13 mouse cellular contexts compared by ENCODE assay signal in genomic region chr9:61316442-61316841, GRCm38 (mm10). TPM values are rescaled to one million over a fixed set of nuclear protein-coding genes. Genes with fewer than 3 reads are reported as not detected.
DNase-seq lines count a peak whose midpoint lies in the region; ATAC-seq and TF ChIP-seq lines count a peak whose summit lies in the region.
"Had no signal": no experiment of that assay in that cellular context is flagged by ENCODE, and none has a peak within 500 bp of the region (broad histone marks: within the 10 kb centered on the region; RNA-seq: fewer than 3 reads in every experiment).

No protein-coding gene starts in this region.

- 13% methylated on average over 4 of the region's 4 CpGs for WGBS in hindbrain, embryonic 10.5 days
- WGBS in hindbrain, embryonic 13.5 days, result 10% methylated on average over 4 of the region's 4 CpGs
- 21% methylated on average over 4 of the region's 4 CpGs for WGBS in embryonic facial prominence, embryonic 12.5 days
- 16% methylated on average over 4 of the region's 4 CpGs for WGBS in limb, embryonic 10.5 days

- DNase-seq in hindbrain, embryonic 10.5 days (ENCODE audit: low spot score), result no peak
- DNase-seq in limb, embryonic 10.5 days (ENCODE audit: low spot score), result no peak
- DNase-seq in cerebellum, adult 11-12 months, result no peak
- DNase-seq in frontal cortex, postnatal 10 days (ENCODE audit: low spot score in 2 of 2), result no peak
- DNase-seq in yolk sac, embryonic 10.5 days (ENCODE audit: low spot score), result no peak
- DNase-seq: gastrocnemius, postnatal 14 days; lung, postnatal 36 days; right cerebral cortex, postnatal 25 days had no signal

- H3K27me3 ChIP-seq in hindbrain, embryonic 10.5 days (ENCODE audit: insufficient read depth, poor library complexity, severe bottlenecking), result peaks cover 81% of the 10 kb centered on the region
- peaks cover 22% of the 10 kb centered on the region for H3K27me3 ChIP-seq in hindbrain, embryonic 13.5 days
- H3K27me3 ChIP-seq in ES-Bruce4 (ENCODE audit: control insufficient read depth, insufficient read depth, low read length, poor library complexity, severe bottlenecking), result no peaks in the 10 kb centered on the region
- 0 out of 2 replicates have a peak, but pooled peaks cover under 1% of the 10 kb centered on the region for H3K27me3 ChIP-seq in embryonic facial prominence, embryonic 12.5 days
- H3K27me3 ChIP-seq in limb, embryonic 10.5 days (ENCODE audit: low read depth, poor library complexity, severe bottlenecking), result peaks cover 83% of the 10 kb centered on the region

- H3K36me3 ChIP-seq in hindbrain, embryonic 10.5 days, result no peaks in the 10 kb centered on the region
- no peaks in the 10 kb centered on the region for H3K36me3 ChIP-seq in hindbrain, embryonic 13.5 days
- no peaks in the 10 kb centered on the region for H3K36me3 ChIP-seq in ES-Bruce4 (ENCODE audit: control insufficient read depth, insufficient read depth, low read length, poor library complexity, severe bottlenecking)
- H3K36me3 ChIP-seq in embryonic facial prominence, embryonic 12.5 days, result no peaks in the 10 kb centered on the region
- H3K36me3 ChIP-seq in limb, embryonic 10.5 days, result no peaks in the 10 kb centered on the region
- H3K36me3 ChIP-seq: neural tube, embryonic 12.5 days had no signal

- no peaks in the 10 kb centered on the region for H3K9me3 ChIP-seq in hindbrain, embryonic 10.5 days
- no peaks in the 10 kb centered on the region for H3K9me3 ChIP-seq in hindbrain, embryonic 13.5 days
- H3K9me3 ChIP-seq in ES-Bruce4 (replicated peaks; ENCODE audit: control insufficient read depth, insufficient read depth, low read length, poor library complexity, severe bottlenecking), result no peaks in the 10 kb centered on the region
- no peaks in the 10 kb centered on the region for H3K9me3 ChIP-seq in embryonic facial prominence, embryonic 12.5 days
- H3K9me3 ChIP-seq in limb, embryonic 10.5 days (replicated peaks), result no peaks in the 10 kb centered on the region
- H3K9me3 ChIP-seq: neural tube, embryonic 12.5 days had no signal

- peaks cover 67% of the 10 kb centered on the region for H3K4me1 ChIP-seq in hindbrain, embryonic 10.5 days (replicated peaks)
- H3K4me1 ChIP-seq in hindbrain, embryonic 13.5 days (replicated peaks), result peaks cover 63% of the 10 kb centered on the region
- H3K4me1 ChIP-seq in ES-Bruce4 (ENCODE audit: control insufficient read depth, insufficient read depth, low read length), result peaks cover 13% of the 10 kb centered on the region
- peaks cover 30% of the 10 kb centered on the region for H3K4me1 ChIP-seq in embryonic facial prominence, embryonic 12.5 days
- H3K4me1 ChIP-seq in limb, embryonic 10.5 days, result peaks cover 72% of the 10 kb centered on the region

- TF ChIP-seq CTCF in ES-Bruce4 (IDR thresholded peaks at IDR 0.05; ENCODE audit: low read depth, low read length), result no peak

- TF ChIP-seq POLR2A in ES-Bruce4 (IDR thresholded peaks at IDR 0.05; ENCODE audit: insufficient read depth, low read length), result no peak

- 0 out of 2 replicates have a peak, but pooled peaks have one; percentile 44 for TF ChIP-seq EP300 in ES-Bruce4 (IDR thresholded peaks at IDR 0.05; ENCODE audit: insufficient read depth, low read depth, low read length)

- peak overlapping the region; percentile 64 for H3K27ac ChIP-seq in hindbrain, embryonic 10.5 days
- no peak overlapping the region; the same call in none of the 2 replicates for H3K27ac ChIP-seq in hindbrain, embryonic 13.5 days
- H3K27ac ChIP-seq in ES-Bruce4 (ENCODE audit: insufficient read depth, low read length), result no peak overlapping the region
- H3K27ac ChIP-seq in embryonic facial prominence, embryonic 12.5 days, result 0 out of 2 replicates have a peak overlapping the region, but pooled peaks have one; percentile 31
- peak overlapping the region; percentile 68 for H3K27ac ChIP-seq in limb, embryonic 10.5 days

- no peak overlapping the region for H3K4me3 ChIP-seq in hindbrain, embryonic 10.5 days
- no peak overlapping the region for H3K4me3 ChIP-seq in hindbrain, embryonic 13.5 days
- no peak overlapping the region for H3K4me3 ChIP-seq in ES-Bruce4 (ENCODE audit: low read depth, low read length)
- H3K4me3 ChIP-seq in embryonic facial prominence, embryonic 12.5 days, result no peak overlapping the region
- no peak overlapping the region for H3K4me3 ChIP-seq in limb, embryonic 10.5 days
- H3K4me3 ChIP-seq: erythroblast, embryonic 14.5 days; neural tube, embryonic 12.5 days had no signal

- no peak overlapping the region for H3K4me2 ChIP-seq in hindbrain, embryonic 13.5 days
- H3K4me2 ChIP-seq in embryonic facial prominence, embryonic 12.5 days (replicated peaks), result no peak overlapping the region

- no peak for ATAC-seq in hindbrain, embryonic 13.5 days (ENCODE audit: low FRiP score)
- ATAC-seq in embryonic facial prominence, embryonic 12.5 days (ENCODE audit: insufficient number of reproducible peaks, insufficient read depth, low FRiP score, low TSS enrichment), result no peak

- H3K9ac ChIP-seq in hindbrain, embryonic 13.5 days, result no peak overlapping the region; the same call in 1 of the 2 replicates
- no peak overlapping the region for H3K9ac ChIP-seq in ES-Bruce4 (ENCODE audit: low read depth, poor library complexity, severe bottlenecking)
- H3K9ac ChIP-seq in embryonic facial prominence, embryonic 12.5 days, result no peak overlapping the region

RNA-seq across cellular contexts. Expression of gene Tle3, which starts 55.7 kb away (rescaled TPM):
- polyA plus RNA-seq in hindbrain, embryonic 10.5 days (2016; fragmentation: Nextera tagmentation; extraction: Ambion mirVana), result 47.4 and 56.0 TPM in 2 replicates
- polyA plus RNA-seq in hindbrain, embryonic 13.5 days (2015; fragmentation: Nextera tagmentation; extraction: Ambion mirVana), result 31.0 and 32.3 TPM in 2 replicates
- 122 and 146 TPM in 2 replicates for polyA plus RNA-seq in ES-Bruce4 (2011; ENCODE audit: insufficient read depth, insufficient read length, low read depth, missing spikeins)
- polyA plus RNA-seq in embryonic facial prominence, embryonic 12.5 days (2016; fragmentation: Nextera tagmentation; extraction: Ambion mirVana), result 51.8 and 58.3 TPM in 2 replicates
- polyA plus RNA-seq in limb, embryonic 10.5 days (2016; fragmentation: Nextera tagmentation; extraction: Ambion mirVana), result 53.4 and 55.7 TPM in 2 replicates

Comparison
In these comparisons a context has a peak if more than half of its experiments do, and no peak if none do; other contexts are left out.
1. H3K27ac ChIP-seq: peak in hindbrain, embryonic 10.5 days (single experiment), embryonic facial prominence, embryonic 12.5 days (single experiment) and limb, embryonic 10.5 days (single experiment); none in hindbrain, embryonic 13.5 days (single experiment) and ES-Bruce4 (single experiment).